Mouse (Mus musculus): ENCODE measurements around the gene Rasgrp2. TPM values are rescaled to one million over a fixed set of nuclear protein-coding genes. Genes with fewer than 3 reads are reported as not detected.

The Rasgrp2 gene
- polyA plus RNA-seq, 1 experiment from 2014 or later: 34.8 TPM

DNA sequence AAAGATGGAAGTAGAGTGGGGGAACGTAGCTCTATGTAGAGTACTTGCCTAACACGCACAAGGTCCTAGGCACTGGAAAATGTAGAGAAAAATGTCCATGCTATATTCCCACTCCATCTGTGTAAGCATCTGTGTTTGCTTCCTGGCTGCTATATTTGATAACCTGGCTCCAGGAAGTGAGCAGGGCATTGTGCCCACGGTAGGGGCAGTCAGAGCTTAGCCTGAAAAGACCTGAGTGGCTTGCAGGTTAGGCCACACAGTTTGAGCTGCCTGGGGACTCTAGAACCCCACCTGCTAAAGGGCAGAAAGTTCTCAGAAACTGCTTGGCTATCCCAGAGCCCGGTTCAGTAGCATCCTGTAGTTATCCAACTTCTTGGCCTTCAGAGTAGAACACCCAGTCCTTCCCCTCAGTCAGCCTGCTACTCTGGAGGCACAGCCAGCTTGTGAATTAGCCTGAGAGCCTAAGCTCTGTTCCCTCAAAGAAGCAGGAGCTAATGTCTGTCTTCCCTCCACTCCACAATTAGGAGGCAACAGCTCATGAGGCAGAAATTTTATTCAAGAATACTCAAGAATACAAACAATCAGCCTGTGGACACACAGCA lies 16.7 kb upstream of the Rasgrp2 start:
- DNase-seq: no peak
- no peaks in the 10 kb centered on the region for H3K27me3 ChIP-seq (ENCODE audit: insufficient read depth, low read length)
- no peaks in the 10 kb centered on the region for H3K9me3 ChIP-seq (ENCODE audit: low read depth, low read length)
- H3K27ac ChIP-seq (ENCODE audit: low read depth): no peak overlapping the region
- no peak for TF ChIP-seq CTCF (IDR thresholded peaks at IDR 0.05; ENCODE audit: low read depth)
- no peak overlapping the region for H3K4me2 ChIP-seq
- H3K9ac ChIP-seq: no peak overlapping the region
- no peak for ATAC-seq (ENCODE audit: insufficient read depth)
- WGBS: 61% methylated on average over 4 of the region's 4 CpGs
- peaks cover 29% of the 10 kb centered on the region for H3K36me3 ChIP-seq (ENCODE audit: insufficient read depth)
- H3K4me1 ChIP-seq (ENCODE audit: insufficient read depth): no peaks in the 10 kb centered on the region
- no peak overlapping the region for H3K4me3 ChIP-seq (ENCODE audit: low read depth, low read length)

DNA sequence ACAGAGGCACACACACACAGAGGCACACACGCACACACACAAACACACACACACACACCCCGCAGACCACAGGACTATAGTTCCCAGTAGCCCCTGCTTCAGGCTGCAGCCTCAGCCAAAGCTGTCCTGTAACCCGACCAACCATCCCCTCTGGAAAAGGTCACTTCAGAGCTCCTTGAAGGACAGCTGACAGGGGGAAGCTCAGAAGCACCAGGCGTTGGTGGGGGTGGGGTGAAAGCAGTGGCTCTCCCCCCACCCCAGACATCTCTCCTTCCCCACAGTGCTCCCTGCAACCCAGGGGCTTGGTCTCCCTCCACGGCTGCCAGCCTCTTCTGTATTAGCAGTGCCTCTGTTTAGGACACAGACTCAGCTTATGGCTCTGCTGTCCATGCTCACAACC lies 15.7 kb upstream of the Rasgrp2 start:
- no peak overlapping the region for H3K9ac ChIP-seq
- peaks cover 19% of the 10 kb centered on the region for H3K36me3 ChIP-seq (ENCODE audit: insufficient read depth)
- peak overlapping the region; percentile 32; the same call in 1 of the 2 replicates for H3K27ac ChIP-seq (ENCODE audit: low read depth)
- TF ChIP-seq CTCF (IDR thresholded peaks at IDR 0.05; ENCODE audit: low read depth): no peak
- 27% methylated on average over 5 of the region's 5 CpGs for WGBS
- no peak for ATAC-seq (ENCODE audit: insufficient read depth)
- H3K27me3 ChIP-seq (ENCODE audit: insufficient read depth, low read length): no peaks in the 10 kb centered on the region
- no peak overlapping the region for H3K4me3 ChIP-seq (ENCODE audit: low read depth, low read length)
- H3K9me3 ChIP-seq (ENCODE audit: low read depth, low read length): no peaks in the 10 kb centered on the region
- H3K4me2 ChIP-seq: no peak overlapping the region
- no peaks in the 10 kb centered on the region for H3K4me1 ChIP-seq (ENCODE audit: insufficient read depth)
- DNase-seq: no peak

DNA sequence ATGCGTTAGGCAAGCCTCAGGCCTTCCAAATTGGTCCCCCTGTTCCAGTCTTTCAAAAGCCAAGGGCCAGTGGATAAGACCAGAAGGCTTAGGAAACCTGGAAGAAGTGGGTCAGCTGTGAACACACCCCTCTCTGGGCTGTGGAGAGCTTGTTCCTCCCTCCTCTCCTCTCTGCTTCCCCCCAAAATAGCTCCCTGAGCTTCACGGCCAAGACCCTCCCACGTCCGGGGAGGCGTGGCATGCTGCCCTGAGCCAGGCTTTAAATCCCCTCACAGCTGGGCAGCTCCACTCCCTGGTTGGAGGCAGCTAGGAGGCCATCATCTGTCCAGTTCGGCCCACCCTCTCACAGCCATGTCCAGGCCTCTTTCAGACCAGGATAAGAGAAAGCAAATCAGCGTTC lies 15.0 kb upstream of the Rasgrp2 start, which contains the start of gene Pygm:
TSS of gene Pygm (plus strand) at position 272 of the 400 bp plus-strand sequence.
- H3K4me1 ChIP-seq (ENCODE audit: insufficient read depth): no peaks in the 10 kb centered on the region
- H3K27me3 ChIP-seq (ENCODE audit: insufficient read depth, low read length): no peaks in the 10 kb centered on the region
- no peak for TF ChIP-seq CTCF (IDR thresholded peaks at IDR 0.05; ENCODE audit: low read depth)
- H3K4me2 ChIP-seq: peak within 1 kb of the TSS; percentile 16; the same call in 1 of the 2 replicates
- H3K27ac ChIP-seq (ENCODE audit: low read depth): peak within 1 kb of the TSS; percentile 32; the same call in 1 of the 2 replicates
- ATAC-seq (ENCODE audit: insufficient read depth): peak; percentile 73
- H3K9me3 ChIP-seq (ENCODE audit: low read depth, low read length): no peaks in the 10 kb centered on the region
- DNase-seq: peak; percentile 85
- 19% methylated on average over 7 of the region's 7 CpGs for WGBS
- H3K36me3 ChIP-seq (ENCODE audit: insufficient read depth): peaks cover 12% of the 10 kb centered on the region
- no peak within 1 kb of the TSS for H3K9ac ChIP-seq
- H3K4me3 ChIP-seq (ENCODE audit: low read depth, low read length): no peak within 1 kb of the TSS

DNA sequence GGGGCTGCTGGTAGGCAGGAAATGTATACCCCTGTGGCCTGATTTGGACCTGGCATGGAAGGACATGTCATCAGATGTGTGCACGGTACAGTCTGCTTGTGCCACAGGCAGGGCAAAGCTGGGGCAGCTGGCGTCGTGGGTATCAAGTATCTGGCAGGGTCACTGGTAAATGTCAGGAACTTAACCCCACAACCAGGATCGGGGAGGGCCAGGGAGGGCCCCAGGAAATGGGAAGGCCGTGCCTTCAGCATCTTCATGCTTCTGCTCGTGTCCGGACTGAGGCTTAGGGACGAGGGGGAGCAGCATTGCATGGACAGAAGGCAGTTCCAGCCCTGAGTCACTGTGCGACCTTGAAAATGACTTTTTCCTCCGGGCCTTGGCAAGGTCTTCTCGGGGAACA lies 14.2 kb upstream of the Rasgrp2 start:
- no peaks in the 10 kb centered on the region for H3K27me3 ChIP-seq (ENCODE audit: insufficient read depth, low read length)
- no peak for ATAC-seq (ENCODE audit: insufficient read depth)
- no peak for DNase-seq
- peak overlapping the region; percentile 16; the same call in 1 of the 2 replicates for H3K4me2 ChIP-seq
- H3K9me3 ChIP-seq (ENCODE audit: low read depth, low read length): no peaks in the 10 kb centered on the region
- peaks cover 4% of the 10 kb centered on the region; the same call in 1 of the 2 replicates for H3K36me3 ChIP-seq (ENCODE audit: insufficient read depth)
- H3K27ac ChIP-seq (ENCODE audit: low read depth): no peak overlapping the region
- no peak overlapping the region for H3K9ac ChIP-seq
- no peak for TF ChIP-seq CTCF (IDR thresholded peaks at IDR 0.05; ENCODE audit: low read depth)
- H3K4me1 ChIP-seq (ENCODE audit: insufficient read depth): no peaks in the 10 kb centered on the region
- whole genome bisulfite sequencing: 72% methylated on average over 11 of the region's 11 CpGs
- H3K4me3 ChIP-seq (ENCODE audit: low read depth, low read length): no peak overlapping the region

DNA sequence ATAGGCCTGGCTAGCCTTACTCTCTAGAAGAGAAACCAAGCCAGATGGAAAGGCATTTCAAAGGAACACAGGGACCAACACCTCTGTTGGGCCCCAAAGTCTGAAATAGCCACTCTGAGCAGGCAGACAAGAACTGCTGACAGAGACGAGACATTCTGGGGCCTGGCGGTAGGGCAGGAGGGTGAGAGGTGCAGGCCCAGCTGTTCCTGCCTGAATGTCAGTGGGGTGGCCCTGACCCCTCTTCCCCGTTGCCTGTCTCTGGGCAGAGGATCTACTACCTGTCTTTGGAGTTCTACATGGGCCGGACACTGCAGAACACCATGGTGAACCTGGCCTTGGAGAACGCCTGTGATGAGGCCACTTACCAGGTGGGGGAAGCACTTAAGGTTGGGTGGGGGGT lies 13.7 kb upstream of the Rasgrp2 start:
- 68% methylated on average over 5 of the region's 5 CpGs for WGBS
- no peak overlapping the region for H3K27ac ChIP-seq (ENCODE audit: low read depth)
- DNase-seq (no peak), ATAC-seq (ENCODE audit: insufficient read depth) (no peak)
- 0 out of 2 replicates have a peak overlapping the region, but pooled peaks have one; percentile 9 for H3K9ac ChIP-seq
- H3K4me1 ChIP-seq (ENCODE audit: insufficient read depth): no peaks in the 10 kb centered on the region
- no peak for TF ChIP-seq CTCF (IDR thresholded peaks at IDR 0.05; ENCODE audit: low read depth)
- H3K4me3 ChIP-seq (ENCODE audit: low read depth, low read length): no peak overlapping the region
- H3K9me3 ChIP-seq (ENCODE audit: low read depth, low read length): no peaks in the 10 kb centered on the region
- H3K36me3 ChIP-seq (ENCODE audit: insufficient read depth): 0 out of 2 replicates have a peak, but pooled peaks cover 2% of the 10 kb centered on the region
- H3K4me2 ChIP-seq: peak overlapping the region; percentile 15; the same call in 1 of the 2 replicates
- no peaks in the 10 kb centered on the region for H3K27me3 ChIP-seq (ENCODE audit: insufficient read depth, low read length)

- no peak for TF ChIP-seq CTCF (IDR thresholded peaks at IDR 0.05; ENCODE audit: low read depth)
These were observed 13.3 kb upstream of the Rasgrp2 start for GRCm38 (mm10) chr19:6385821-6386220.

GRCm38 (mm10) chr19:6386234-6386633 lies 12.9 kb upstream of the Rasgrp2 start:
- ATAC-seq (ENCODE audit: insufficient read depth) (no peak), DNase-seq (no peak)
- no peaks in the 10 kb centered on the region for H3K9me3 ChIP-seq (ENCODE audit: low read depth, low read length)
- WGBS: 53% methylated on average over 9 of the region's 9 CpGs
- H3K4me3 ChIP-seq (ENCODE audit: low read depth, low read length): no peak overlapping the region
- H3K9ac ChIP-seq: no peak overlapping the region
- no peaks in the 10 kb centered on the region for H3K4me1 ChIP-seq (ENCODE audit: insufficient read depth)
- no peaks in the 10 kb centered on the region for H3K27me3 ChIP-seq (ENCODE audit: insufficient read depth, low read length)
- no peak overlapping the region for H3K27ac ChIP-seq (ENCODE audit: low read depth)
- H3K4me2 ChIP-seq: no peak overlapping the region
- no peak for TF ChIP-seq CTCF (IDR thresholded peaks at IDR 0.05; ENCODE audit: low read depth)
- no peaks in the 10 kb centered on the region for H3K36me3 ChIP-seq (ENCODE audit: insufficient read depth)

More at GRCm38 (mm10) chr19:6385821-6386220, 13.3 kb upstream of the Rasgrp2 start:
- H3K4me2 ChIP-seq: peak overlapping the region; percentile 15; the same call in 1 of the 2 replicates
- 72% methylated on average over 7 of the region's 7 CpGs for WGBS
- no peaks in the 10 kb centered on the region for H3K36me3 ChIP-seq (ENCODE audit: insufficient read depth)
- ATAC-seq (ENCODE audit: insufficient read depth): no peak
- DNase-seq: no peak
- no peak overlapping the region for H3K27ac ChIP-seq (ENCODE audit: low read depth)
- no peaks in the 10 kb centered on the region for H3K4me1 ChIP-seq (ENCODE audit: insufficient read depth)
- H3K27me3 ChIP-seq (ENCODE audit: insufficient read depth, low read length): no peaks in the 10 kb centered on the region
- H3K4me3 ChIP-seq (ENCODE audit: low read depth, low read length): no peak overlapping the region
- H3K9ac ChIP-seq: 0 out of 2 replicates have a peak overlapping the region, but pooled peaks have one; percentile 9
- no peaks in the 10 kb centered on the region for H3K9me3 ChIP-seq (ENCODE audit: low read depth, low read length)

All from lung, embryonic 14.5 days (tissue).